Mouse (Mus musculus): ENCODE measurements around the gene Wrap73.

Gene Wrap73

DNA sequence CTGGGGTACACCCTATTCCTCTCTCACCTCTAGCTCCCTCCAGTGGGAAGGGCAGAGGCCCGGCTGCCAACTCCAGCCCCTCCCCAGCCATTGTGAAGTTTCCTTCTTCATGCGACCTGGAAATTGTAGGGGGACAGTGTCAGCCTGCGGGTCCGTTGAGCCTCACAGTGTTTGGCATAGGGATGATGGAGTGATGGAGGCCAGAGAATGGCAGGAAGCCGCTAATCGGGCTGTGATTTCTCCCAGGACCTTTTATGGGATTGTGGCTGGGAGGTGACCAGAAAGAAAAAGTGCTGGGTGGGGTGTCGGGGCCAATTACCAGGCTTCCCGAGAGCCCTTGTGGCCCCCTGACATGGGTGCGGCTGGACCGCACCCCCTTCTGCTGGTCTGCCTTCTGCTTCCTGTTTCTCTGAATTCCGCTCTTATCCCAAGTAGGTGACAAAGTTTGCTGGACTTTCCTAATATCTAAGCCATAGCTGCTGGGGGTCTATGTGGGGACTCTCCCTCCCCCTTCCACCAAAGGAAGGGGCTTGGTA lies 43.9 kb downstream of the Wrap73 start:
- no peak for DNase-seq

DNA sequence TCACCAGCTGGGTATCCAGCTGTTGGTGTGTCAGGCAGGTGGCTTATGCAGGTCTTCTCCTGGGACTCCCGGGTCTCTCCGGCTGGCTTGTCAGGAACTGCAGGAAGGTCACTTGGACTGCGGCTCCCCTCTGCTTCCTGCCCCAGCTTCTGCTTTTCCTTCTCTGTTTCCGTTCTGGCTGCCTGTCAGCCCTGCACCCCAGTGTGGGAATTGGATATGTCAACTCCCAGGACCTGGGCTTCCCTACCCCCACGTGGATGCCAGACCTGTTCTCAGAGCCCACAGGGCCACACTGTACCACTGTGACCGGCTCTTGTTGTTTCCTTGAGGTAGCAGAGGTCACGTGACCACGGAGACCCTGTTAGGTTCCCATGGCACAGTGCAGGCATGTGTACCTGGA lies 46.8 kb downstream of the Wrap73 start:
- no peak for DNase-seq

DNA sequence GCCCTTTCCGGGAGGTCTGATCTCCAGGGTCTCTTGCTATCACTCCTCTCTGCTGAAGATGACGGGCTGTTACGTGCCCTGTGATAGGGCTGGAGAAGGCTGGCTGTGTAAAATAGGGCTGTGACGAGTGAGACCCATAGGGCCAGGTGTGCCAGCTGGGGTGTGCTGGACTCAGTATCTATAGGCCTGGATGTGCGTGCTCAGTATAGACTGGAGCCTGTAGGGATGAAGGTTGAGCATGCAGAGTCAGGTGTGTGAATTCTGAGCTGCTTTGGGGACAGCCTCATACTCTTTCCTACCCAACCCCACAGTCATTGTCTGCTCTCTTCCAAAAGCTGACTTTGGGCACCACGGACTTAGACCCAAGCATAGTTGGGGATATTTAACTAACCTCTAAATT lies 55.8 kb downstream of the Wrap73 start:
- no peak for DNase-seq

DNA sequence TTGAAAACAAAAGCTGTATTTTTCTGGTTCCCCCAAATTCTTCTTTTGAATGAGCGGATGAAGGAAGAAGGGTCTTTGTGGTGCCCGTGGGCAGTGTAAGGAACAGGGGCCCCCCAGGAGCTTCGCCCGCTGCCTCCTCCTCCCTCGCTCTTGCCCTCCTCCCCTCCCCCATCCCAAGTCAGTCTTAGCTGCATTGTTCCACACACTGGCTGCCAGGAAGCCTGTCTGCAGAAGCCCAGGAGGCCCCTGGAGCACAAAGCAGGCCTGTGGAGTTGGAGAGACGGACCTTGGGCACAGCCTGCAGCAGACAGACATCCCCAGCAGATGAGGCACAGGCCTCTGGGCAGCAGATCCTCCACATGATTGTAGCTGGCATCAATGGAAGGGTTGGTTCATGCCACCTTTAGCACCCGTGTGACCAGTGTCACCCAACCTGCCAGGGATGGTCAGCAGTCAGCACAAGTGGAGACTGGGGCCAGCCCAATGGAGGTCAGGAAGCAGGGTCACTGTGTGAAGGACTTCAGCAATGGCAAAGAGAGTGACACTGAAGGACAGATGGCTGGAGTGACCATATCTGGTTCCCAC lies 56.3 kb downstream of the Wrap73 start:
- no peak for DNase-seq

DNA sequence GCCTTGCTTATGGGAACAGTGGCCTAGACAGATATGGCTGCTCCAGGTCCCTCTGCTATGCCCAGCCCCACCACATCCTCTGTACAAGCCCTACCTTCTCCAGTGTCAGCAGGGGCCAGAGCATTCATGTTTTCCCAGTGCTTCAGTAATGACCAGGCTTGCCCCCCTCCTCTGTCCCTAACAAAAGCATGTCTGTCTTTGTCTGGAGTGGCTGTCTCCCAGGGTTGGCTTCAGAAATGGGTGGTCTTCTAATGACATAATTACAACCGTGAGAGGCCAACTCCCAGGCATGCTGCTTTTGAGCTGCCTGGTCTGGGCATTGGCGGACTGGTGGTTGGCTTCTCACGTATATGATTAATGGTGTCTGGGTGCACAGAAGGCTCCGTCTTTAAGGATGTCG lies 59.3 kb downstream of the Wrap73 start:
- DNase-seq: no peak

DNA sequence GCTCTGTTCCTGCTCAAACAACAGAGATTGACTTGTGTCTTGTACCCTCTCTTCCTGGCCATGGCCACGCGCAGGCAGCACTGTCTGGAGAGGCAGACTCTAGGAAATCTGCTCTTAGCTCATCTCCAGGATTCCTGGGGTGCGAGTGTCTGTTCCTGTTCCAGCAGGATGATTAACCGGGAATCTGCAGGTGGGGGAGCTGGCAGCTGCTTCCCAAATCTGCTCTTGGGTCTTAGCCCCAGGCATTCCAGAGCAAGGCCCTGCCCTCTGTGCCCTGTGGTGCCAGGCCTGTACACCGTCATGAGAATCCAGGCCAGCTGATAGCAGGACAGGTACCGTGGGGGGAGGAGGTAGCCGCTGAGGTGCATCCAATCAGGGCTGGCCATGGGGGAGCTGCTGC lies 62.4 kb downstream of the Wrap73 start:
- peak; percentile 95 for DNase-seq

DNA sequence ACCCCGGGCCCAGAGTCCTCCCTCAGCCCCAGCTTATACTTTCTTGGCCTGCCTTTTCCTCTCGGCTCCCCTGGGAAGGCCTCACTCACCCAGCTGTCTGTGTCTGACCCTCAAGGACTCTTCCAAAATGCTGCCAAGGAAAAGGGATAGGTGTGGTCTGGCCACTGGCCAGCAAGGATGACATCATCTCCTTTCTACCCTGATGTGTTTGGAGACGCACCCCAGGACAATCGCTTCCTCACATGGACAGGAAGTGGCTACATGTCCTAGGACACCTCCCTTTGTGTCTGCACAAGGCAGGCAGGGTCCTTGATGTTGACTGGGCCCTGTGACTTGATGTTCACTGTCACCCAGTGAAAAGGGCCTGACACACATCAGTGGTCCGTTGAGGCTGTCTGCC lies 63.2 kb downstream of the Wrap73 start:
- peak; percentile 60 for DNase-seq

DNA sequence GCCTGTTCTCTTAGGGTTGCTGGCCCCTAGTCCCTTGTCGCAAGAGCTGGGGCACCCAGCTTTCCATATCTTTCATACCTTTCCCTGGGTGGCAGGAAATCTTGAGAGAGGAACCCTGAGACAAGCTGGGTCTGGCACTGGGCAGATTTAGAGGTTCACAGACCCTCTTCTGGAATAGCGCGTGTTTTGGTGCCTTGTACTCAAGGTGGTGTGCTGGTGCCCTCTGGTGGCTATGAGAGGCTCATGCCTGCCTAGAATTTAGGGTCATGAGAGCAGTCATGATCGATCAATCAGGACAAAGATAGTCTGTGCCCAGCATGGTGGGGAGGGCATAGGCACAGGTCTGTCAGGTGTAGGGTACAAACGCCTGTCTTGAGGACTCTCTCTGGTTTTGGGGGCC lies 65.1 kb downstream of the Wrap73 start:
- DNase-seq: peak; percentile 68

DNA sequence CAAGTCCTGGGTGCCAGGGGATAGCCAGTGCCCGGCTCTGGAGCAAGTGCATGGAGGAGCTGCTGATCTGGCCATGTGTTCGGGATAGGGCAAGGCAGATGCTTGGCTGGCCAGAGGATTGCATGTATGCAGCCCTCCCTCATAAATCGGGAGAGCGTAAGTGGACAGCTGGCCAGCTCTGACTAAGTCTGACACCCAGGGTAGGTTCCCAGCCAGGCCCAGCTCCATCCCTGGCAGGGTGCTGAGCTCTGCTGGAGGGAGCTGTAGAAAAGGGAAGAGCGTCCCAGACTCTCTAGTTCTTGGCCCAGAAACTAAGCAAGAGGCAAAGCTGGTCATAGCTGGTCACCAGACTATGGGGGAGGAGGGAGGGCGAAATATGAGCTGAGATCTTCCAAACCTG lies 66.9 kb downstream of the Wrap73 start:
- DNase-seq: no peak

DNA sequence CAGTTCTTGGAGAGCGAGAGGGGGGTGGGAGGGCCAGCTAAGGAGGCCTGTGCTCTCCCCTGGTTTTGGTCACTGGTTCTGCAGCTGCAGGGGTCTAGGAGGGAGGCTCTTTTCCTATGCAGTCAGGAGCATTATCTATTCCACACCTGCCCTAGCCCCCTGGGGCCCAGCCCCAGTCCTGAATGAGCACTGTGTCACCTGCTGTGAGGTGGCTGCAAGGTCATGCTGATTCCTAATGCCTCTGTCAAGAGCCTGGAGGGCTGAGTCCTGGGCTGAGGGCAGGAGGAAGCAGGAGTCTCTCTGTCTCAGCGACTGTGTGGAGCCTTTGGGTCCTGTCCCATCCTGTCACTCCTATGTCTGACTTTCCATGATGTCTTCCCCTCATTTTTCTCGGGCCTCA lies 67.7 kb downstream of the Wrap73 start:
- DNase-seq: no peak

DNA sequence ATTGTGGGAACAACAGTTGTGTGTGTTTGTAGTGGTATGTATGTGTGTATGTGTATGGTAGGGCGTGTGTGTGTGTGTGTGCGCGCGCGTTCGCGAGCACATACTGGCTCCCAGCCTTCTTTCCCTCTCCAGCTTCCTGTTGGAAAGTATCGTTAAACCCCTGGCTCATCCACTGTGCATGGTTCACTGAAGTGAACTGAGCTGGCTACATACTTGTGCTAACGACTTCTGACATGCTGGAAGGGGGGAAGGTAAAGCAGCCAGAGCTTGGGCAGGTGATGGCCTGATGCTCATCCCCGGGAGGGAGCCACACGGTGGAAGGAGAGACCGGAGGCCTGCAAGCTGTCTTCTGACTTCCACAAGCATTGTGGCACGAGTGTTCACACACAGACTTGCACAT lies 69.3 kb downstream of the Wrap73 start:
- no peak for DNase-seq

DNA sequence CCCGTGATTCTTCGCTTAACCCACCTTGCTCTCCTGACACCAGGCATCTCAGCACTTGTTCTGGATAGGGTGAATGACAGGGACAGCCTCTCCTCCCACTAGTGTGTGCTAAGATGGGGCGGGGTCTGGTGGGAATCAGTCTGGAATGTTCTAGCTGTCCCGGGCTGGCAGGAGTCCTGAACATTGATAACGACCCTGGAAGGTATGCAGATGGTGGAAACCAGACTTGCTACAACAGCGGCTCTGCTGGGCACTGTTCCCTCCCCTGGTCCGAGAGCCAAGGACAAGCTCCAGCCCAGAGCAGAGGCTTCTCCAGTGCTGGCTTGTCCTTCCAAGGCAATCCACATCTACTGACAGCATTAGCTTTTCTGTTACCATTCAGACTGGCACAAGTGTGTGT lies 71.4 kb downstream of the Wrap73 start:
- no peak for DNase-seq

DNA sequence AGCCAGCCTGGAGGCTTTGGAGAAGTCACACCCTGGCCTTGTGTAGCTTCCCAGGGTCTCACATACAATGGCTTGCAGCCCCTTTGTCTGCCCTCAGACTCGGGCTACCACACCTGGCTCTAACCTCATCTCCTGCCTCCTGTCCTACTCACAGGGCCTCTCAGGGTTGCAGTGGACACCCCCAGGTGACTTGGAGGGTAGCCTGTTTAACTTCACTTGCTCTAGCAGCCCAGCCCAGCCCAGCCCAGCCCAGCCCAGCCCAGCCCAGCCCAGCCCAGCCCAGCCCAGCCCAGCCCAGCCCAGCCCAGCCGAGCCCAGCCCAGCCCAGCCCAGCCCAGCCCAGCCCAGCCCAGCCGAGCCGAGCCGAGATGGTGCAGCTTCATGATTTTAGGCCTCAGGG lies 71.9 kb downstream of the Wrap73 start:
- no peak for DNase-seq
